Mouse (Mus musculus): ENCODE data around the gene Dcaf12. TPM values are rescaled to one million over a fixed set of nuclear protein-coding genes. Genes with fewer than 3 reads are reported as not detected.

Dcaf12 gene
- polyA plus RNA-seq, 1 experiment, result 37.7 TPM

- no peaks in the 10 kb centered on the region for H3K4me1 ChIP-seq (replicated peaks; ENCODE audit: control insufficient read depth, insufficient read depth, low read length)
- DNase-seq, result no peak
- no peak for TF ChIP-seq CTCF (IDR thresholded peaks at IDR 0.05; ENCODE audit: borderline replicate concordance, control insufficient read depth, extremely low read depth, insufficient read depth, low read length, poor library complexity)
- TF ChIP-seq POLR2A (IDR thresholded peaks at IDR 0.05; ENCODE audit: control insufficient read depth, extremely low read depth, insufficient read depth, low read length, poor library complexity), result no peak
- no peak overlapping the region for H3K27ac ChIP-seq (ENCODE audit: control insufficient read depth, insufficient read depth, low read length)
- H3K27me3 ChIP-seq (ENCODE audit: control insufficient read depth, insufficient read depth, low read length), result no peaks in the 10 kb centered on the region
- no peaks in the 10 kb centered on the region for H3K36me3 ChIP-seq (ENCODE audit: control insufficient read depth, insufficient read depth, low read length)
- H3K4me3 ChIP-seq (ENCODE audit: control insufficient read depth, insufficient read depth, low read length), result no peak overlapping the region
- WGBS, result 93% methylated on average over 4 of the region's 4 CpGs
Observed at GRCm38 (mm10) chr4:41352758-41353157, 38.1 kb upstream of the Dcaf12 start.

GRCm38 (mm10) chr4:41349199-41349591 lies 34.5 kb upstream of the Dcaf12 start:
- H3K27me3 ChIP-seq (ENCODE audit: control insufficient read depth, insufficient read depth, low read length), result no peaks in the 10 kb centered on the region
- H3K36me3 ChIP-seq (ENCODE audit: control insufficient read depth, insufficient read depth, low read length), result no peaks in the 10 kb centered on the region
- no peaks in the 10 kb centered on the region for H3K4me1 ChIP-seq (replicated peaks; ENCODE audit: control insufficient read depth, insufficient read depth, low read length)
- H3K27ac ChIP-seq (ENCODE audit: control insufficient read depth, insufficient read depth, low read length), result no peak overlapping the region
- WGBS, result under 1% methylated on average over 27 of the region's 28 CpGs
- no peak for DNase-seq
- peak overlapping the region; percentile 68 for H3K4me3 ChIP-seq (ENCODE audit: control insufficient read depth, insufficient read depth, low read length)
- no peak for TF ChIP-seq CTCF (IDR thresholded peaks at IDR 0.05; ENCODE audit: borderline replicate concordance, control insufficient read depth, extremely low read depth, insufficient read depth, low read length, poor library complexity)
- TF ChIP-seq POLR2A (IDR thresholded peaks at IDR 0.05; ENCODE audit: control insufficient read depth, extremely low read depth, insufficient read depth, low read length, poor library complexity), result no peak

GRCm38 (mm10) chr4:41348584-41349198 lies 34.0 kb upstream of the Dcaf12 start, which contains the start of gene Ubap1:
Ubap1 (plus strand) TSS chr4:41348996.
- peak within 1 kb of the TSS; percentile 68 for H3K4me3 ChIP-seq (ENCODE audit: control insufficient read depth, insufficient read depth, low read length)
- WGBS, result under 1% methylated on average over 31 of the region's 31 CpGs
- TF ChIP-seq CTCF (IDR thresholded peaks at IDR 0.05; ENCODE audit: borderline replicate concordance, control insufficient read depth, extremely low read depth, insufficient read depth, low read length, poor library complexity) (peak; percentile 48; the same call in 1 of the 2 replicates), POLR2A (IDR thresholded peaks at IDR 0.05; ENCODE audit: control insufficient read depth, extremely low read depth, insufficient read depth, low read length, poor library complexity) (peak; percentile 71; the same call in 1 of the 2 replicates)

DNA sequence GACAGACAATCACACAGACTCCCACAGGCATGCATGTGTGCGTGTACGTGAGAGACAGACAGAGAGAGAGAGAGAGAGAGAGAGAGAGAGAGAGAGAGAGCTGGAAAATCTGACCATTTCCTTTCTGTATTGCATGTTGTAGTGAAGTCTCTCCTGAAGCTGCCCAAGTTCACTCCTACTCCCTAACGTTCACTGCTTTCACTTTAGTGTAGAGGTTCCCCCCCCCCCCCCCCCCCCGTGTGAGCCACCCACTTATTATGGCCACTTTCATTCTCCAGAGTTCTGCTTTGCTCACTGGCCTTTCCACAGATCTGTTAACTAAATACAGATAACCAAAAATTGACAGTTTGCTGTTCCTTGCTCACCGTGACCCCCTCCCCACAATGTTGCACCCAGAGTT lies 33.1 kb upstream of the Dcaf12 start:
- WGBS, result 13% methylated on average over 5 of the region's 5 CpGs
- Histone ChIP-seq H3K27me3 (ENCODE audit: control insufficient read depth, insufficient read depth, low read length) (no peaks in the 10 kb centered on the region), H3K27ac (ENCODE audit: control insufficient read depth, insufficient read depth, low read length) (no peak overlapping the region), H3K4me3 (ENCODE audit: control insufficient read depth, insufficient read depth, low read length) (no peak overlapping the region), H3K4me1 (replicated peaks; ENCODE audit: control insufficient read depth, insufficient read depth, low read length) (no peaks in the 10 kb centered on the region), H3K36me3 (ENCODE audit: control insufficient read depth, insufficient read depth, low read length) (no peaks in the 10 kb centered on the region)
- no peak for DNase-seq
- no peak for TF ChIP-seq CTCF (IDR thresholded peaks at IDR 0.05; ENCODE audit: borderline replicate concordance, control insufficient read depth, extremely low read depth, insufficient read depth, low read length, poor library complexity)
- TF ChIP-seq POLR2A (IDR thresholded peaks at IDR 0.05; ENCODE audit: control insufficient read depth, extremely low read depth, insufficient read depth, low read length, poor library complexity), result no peak

More at GRCm38 (mm10) chr4:41348584-41349198, 34.0 kb upstream of the Dcaf12 start, which contains the start of gene Ubap1:
- DNase-seq, result peak; percentile 88
- Histone ChIP-seq H3K4me1 (replicated peaks; ENCODE audit: control insufficient read depth, insufficient read depth, low read length) (no peaks in the 10 kb centered on the region), H3K27me3 (ENCODE audit: control insufficient read depth, insufficient read depth, low read length) (no peaks in the 10 kb centered on the region), H3K27ac (ENCODE audit: control insufficient read depth, insufficient read depth, low read length) (no peak within 1 kb of the TSS), H3K36me3 (ENCODE audit: control insufficient read depth, insufficient read depth, low read length) (no peaks in the 10 kb centered on the region)

GRCm38 (mm10) chr4:41346011-41346410 lies 31.3 kb upstream of the Dcaf12 start:
- Histone ChIP-seq H3K27ac (ENCODE audit: control insufficient read depth, insufficient read depth, low read length) (no peak overlapping the region), H3K27me3 (ENCODE audit: control insufficient read depth, insufficient read depth, low read length) (no peaks in the 10 kb centered on the region), H3K4me1 (replicated peaks; ENCODE audit: control insufficient read depth, insufficient read depth, low read length) (no peaks in the 10 kb centered on the region), H3K36me3 (ENCODE audit: control insufficient read depth, insufficient read depth, low read length) (no peaks in the 10 kb centered on the region), H3K4me3 (ENCODE audit: control insufficient read depth, insufficient read depth, low read length) (no peak overlapping the region)
- 67% methylated on average over 2 of the region's 2 CpGs for WGBS
- TF ChIP-seq CTCF (IDR thresholded peaks at IDR 0.05; ENCODE audit: borderline replicate concordance, control insufficient read depth, extremely low read depth, insufficient read depth, low read length, poor library complexity) (no peak), POLR2A (IDR thresholded peaks at IDR 0.05; ENCODE audit: control insufficient read depth, extremely low read depth, insufficient read depth, low read length, poor library complexity) (no peak)
- DNase-seq, result no peak

- Histone ChIP-seq H3K36me3 (ENCODE audit: control insufficient read depth, insufficient read depth, low read length) (no peaks in the 10 kb centered on the region), H3K27ac (ENCODE audit: control insufficient read depth, insufficient read depth, low read length) (no peak overlapping the region), H3K4me3 (ENCODE audit: control insufficient read depth, insufficient read depth, low read length) (no peak overlapping the region), H3K4me1 (replicated peaks; ENCODE audit: control insufficient read depth, insufficient read depth, low read length) (no peaks in the 10 kb centered on the region), H3K27me3 (ENCODE audit: control insufficient read depth, insufficient read depth, low read length) (no peaks in the 10 kb centered on the region)
- TF ChIP-seq CTCF (IDR thresholded peaks at IDR 0.05; ENCODE audit: borderline replicate concordance, control insufficient read depth, extremely low read depth, insufficient read depth, low read length, poor library complexity) (no peak), POLR2A (IDR thresholded peaks at IDR 0.05; ENCODE audit: control insufficient read depth, extremely low read depth, insufficient read depth, low read length, poor library complexity) (no peak)
- DNase-seq, result no peak
- 88% methylated on average over 11 of the region's 11 CpGs for WGBS
Observed at GRCm38 (mm10) chr4:41340912-41341550, 26.3 kb upstream of the Dcaf12 start.

All from thymus, adult 2 months (tissue).